Mouse (Mus musculus): Measurements from ENCODE around the gene Trmt13. TPM values are rescaled to one million over a fixed set of nuclear protein-coding genes. Genes with fewer than 3 reads are reported as not detected.

Gene Trmt13
- polyA plus RNA-seq, 1 experiment from 2014 or later = 24.9 TPM

Other genes with a start within 250 kb of the Trmt13 start
- 7.4 and 8.3 TPM in 2 replicates for gene Cdc14a, start 190.6 kb downstream of the Trmt13 start, polyA plus RNA-seq (2015; fragmentation: Nextera tagmentation; extraction: Ambion mirVana)
- 65.1 and 65.6 TPM in 2 replicates for gene Rtca, start 106.4 kb downstream of the Trmt13 start, polyA plus RNA-seq (2015; fragmentation: Nextera tagmentation; extraction: Ambion mirVana)
- 17.3 TPM in 2 replicates for gene Dbt, start 101.5 kb downstream of the Trmt13 start, polyA plus RNA-seq (2015; fragmentation: Nextera tagmentation; extraction: Ambion mirVana)
- gene Lrrc39, start 51.6 kb downstream of the Trmt13 start, polyA plus RNA-seq (2015; fragmentation: Nextera tagmentation; extraction: Ambion mirVana) = 0.78 and 0.80 TPM in 2 replicates
- gene Sass6, start 19.6 kb downstream of the Trmt13 start, polyA plus RNA-seq (2015; fragmentation: Nextera tagmentation; extraction: Ambion mirVana) = 24.5 and 26.0 TPM in 2 replicates
- gene Mfsd14a, start 48.1 kb upstream of the Trmt13 start, polyA plus RNA-seq (2015; fragmentation: Nextera tagmentation; extraction: Ambion mirVana) = 86.0 TPM in 2 replicates
- gene Gm43191, start 66.7 kb upstream of the Trmt13 start, polyA plus RNA-seq (2015; fragmentation: Nextera tagmentation; extraction: Ambion mirVana) = not detected in 2 replicates
- 13.2 and 13.3 TPM in 2 replicates for gene Slc35a3, start 98.2 kb upstream of the Trmt13 start, polyA plus RNA-seq (2015; fragmentation: Nextera tagmentation; extraction: Ambion mirVana)
- 14.3 and 17.7 TPM in 2 replicates for gene Agl, start 193.6 kb upstream of the Trmt13 start, polyA plus RNA-seq (2015; fragmentation: Nextera tagmentation; extraction: Ambion mirVana)
- gene Frrs1, start 244.9 kb upstream of the Trmt13 start, polyA plus RNA-seq (2015; fragmentation: Nextera tagmentation; extraction: Ambion mirVana) = 7.3 and 8.7 TPM in 2 replicates